Mouse (Mus musculus): Measurements from ENCODE around the gene Abhd12b.

GRCm38 (mm10) chr12:70148631-70149265, 5.2 kb upstream of the Abhd12b start:
- no peak for TF ChIP-seq POLR2A (IDR thresholded peaks at IDR 0.05; ENCODE audit: insufficient read depth, low read depth, low read length)
- no peak for TF ChIP-seq EP300 (IDR thresholded peaks at IDR 0.05; ENCODE audit: insufficient read depth, low read depth, low read length)

Measured in heart, adult 2 months (tissue).